28 mouse cellular contexts compared by ENCODE assay signal in the genomic region with DNA sequence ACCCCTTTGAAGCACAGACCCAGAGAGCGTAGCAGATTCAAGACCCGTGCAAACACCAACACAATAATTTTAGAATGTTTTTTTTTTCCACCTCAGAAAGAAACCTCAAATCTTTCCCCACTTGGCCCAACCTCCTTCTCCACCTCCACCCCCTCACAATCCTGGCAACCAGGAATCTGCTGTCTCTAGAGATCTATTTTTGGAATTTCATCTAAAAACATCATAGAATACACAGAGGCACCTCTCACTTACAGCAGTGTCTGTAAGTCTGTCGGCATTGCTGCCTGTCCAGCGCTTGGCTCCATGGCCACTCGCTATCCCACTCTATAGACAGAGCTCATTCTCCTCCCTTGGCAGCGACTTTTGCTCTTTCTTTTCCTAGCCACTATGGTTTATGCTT.
DNase-seq lines count a peak whose midpoint lies in the region; ATAC-seq lines count a peak whose summit lies in the region.
"Had no signal": no experiment of that assay in that cellular context is flagged by ENCODE, and none has a peak within 500 bp of the region (broad histone marks: within the 10 kb centered on the region; RNA-seq: fewer than 3 reads in every experiment).

No protein-coding gene starts in this region.

- peaks cover 30% of the 10 kb centered on the region for H3K27me3 ChIP-seq in hindbrain, embryonic 10.5 days (ENCODE audit: insufficient read depth, poor library complexity, severe bottlenecking)
- H3K27me3 ChIP-seq in hindbrain, embryonic 12.5 days: no peaks in the 10 kb centered on the region; the same call in 1 of the 2 replicates
- H3K27me3 ChIP-seq: forebrain, embryonic 15.5 days; midbrain, embryonic 13.5 days had no signal

- H3K9ac ChIP-seq in hindbrain, embryonic 12.5 days: no peak overlapping the region
- H3K9ac ChIP-seq: embryonic facial prominence, embryonic 13.5 days; forebrain, embryonic 15.5 days; hindbrain, embryonic 14.5 days; liver, embryonic 13.5 days; midbrain, embryonic 13.5 days had no signal

- H3K36me3 ChIP-seq in hindbrain, embryonic 10.5 days: no peaks in the 10 kb centered on the region
- H3K36me3 ChIP-seq in hindbrain, embryonic 12.5 days: no peaks in the 10 kb centered on the region
- H3K36me3 ChIP-seq: embryonic facial prominence, embryonic 13.5 days; forebrain, embryonic 15.5 days; liver, embryonic 13.5 days; midbrain, embryonic 13.5 days had no signal

- 78% methylated on average over 6 of the region's 6 CpGs for WGBS in hindbrain, embryonic 10.5 days
- WGBS in hindbrain, embryonic 12.5 days: 80% methylated on average over 6 of the region's 6 CpGs

- peak; percentile 66 for ATAC-seq in frontal cortex, adult (ENCODE audit: low TSS enrichment)
- no peak for ATAC-seq in hindbrain, embryonic 12.5 days (ENCODE audit: low FRiP score)
- ATAC-seq: CD4-positive, CD25-positive, alpha-beta regulatory T cell, adult 4 months; forebrain, embryonic 15.5 days; intestine, postnatal 0 days; lung, postnatal 0 days; midbrain, embryonic 13.5 days had no signal

- no peak for DNase-seq in frontal cortex, postnatal 10 days (ENCODE audit: low spot score in 2 of 2)
- no peak for DNase-seq in hindbrain, embryonic 10.5 days (ENCODE audit: low spot score)
- DNase-seq in right cerebral cortex, adult 2 months (ENCODE audit: low spot score in 2 of 2): peak; percentile 38 to 39
- no peak for DNase-seq in right cerebral cortex, postnatal 4 days
- DNase-seq in spleen, postnatal 36 days (ENCODE audit: low spot score in 2 of 2): no peak
- DNase-seq: adrenal gland, postnatal 14 days; cerebellum, adult 11-12 months; cerebellum, adult 9-11 months; gastrocnemius, postnatal 25 days; heart, adult 11 months; heart, postnatal 36 days; kidney, adult 9 months; kidney, postnatal 14 days; left cerebral cortex, postnatal 4 days; liver, embryonic 13.5 days; lung, adult 18-20 months; lung, postnatal 4 days; thymus, postnatal 4 days had no signal

- no peak overlapping the region for H3K4me2 ChIP-seq in hindbrain, embryonic 12.5 days (replicated peaks)
- H3K4me2 ChIP-seq: embryonic facial prominence, embryonic 13.5 days; forebrain, embryonic 15.5 days; hindbrain, embryonic 14.5 days; liver, embryonic 13.5 days; midbrain, embryonic 13.5 days had no signal

- H3K4me3 ChIP-seq in hindbrain, embryonic 10.5 days: no peak overlapping the region
- no peak overlapping the region for H3K4me3 ChIP-seq in hindbrain, embryonic 12.5 days
- H3K4me3 ChIP-seq: embryonic facial prominence, embryonic 13.5 days; forebrain, embryonic 15.5 days; liver, embryonic 13.5 days; megakaryocyte, embryonic 14.5 days; midbrain, embryonic 13.5 days had no signal

- peak overlapping the region; percentile 75; the same call in 1 of the 2 replicates for H3K27ac ChIP-seq in hindbrain, embryonic 10.5 days
- H3K27ac ChIP-seq in hindbrain, embryonic 12.5 days: no peak overlapping the region
- H3K27ac ChIP-seq: embryonic facial prominence, embryonic 13.5 days; forebrain, embryonic 15.5 days; hindbrain, embryonic 14.5 days; liver, embryonic 13.5 days had no signal

- H3K9me3 ChIP-seq in hindbrain, embryonic 10.5 days: no peaks in the 10 kb centered on the region
- no peaks in the 10 kb centered on the region for H3K9me3 ChIP-seq in hindbrain, embryonic 12.5 days (replicated peaks)
- H3K9me3 ChIP-seq: embryonic facial prominence, embryonic 13.5 days; forebrain, embryonic 15.5 days; liver, embryonic 13.5 days; midbrain, embryonic 13.5 days had no signal

- peaks cover 70% of the 10 kb centered on the region for H3K4me1 ChIP-seq in hindbrain, embryonic 10.5 days (replicated peaks)
- H3K4me1 ChIP-seq in hindbrain, embryonic 12.5 days: peaks cover 63% of the 10 kb centered on the region

Comparison
In these comparisons a context has a peak if more than half of its experiments do, and no peak if none do; other contexts are left out.
1. DNase-seq: peak in right cerebral cortex, adult 2 months (2 of 2); none in frontal cortex, postnatal 10 days (0 of 2), hindbrain, embryonic 10.5 days (single experiment), right cerebral cortex, postnatal 4 days (single experiment) and spleen, postnatal 36 days (0 of 2).